Mouse (Mus musculus): ENCODE data around the gene Ptprj. TPM values are rescaled to one million over a fixed set of nuclear protein-coding genes. Genes with fewer than 3 reads are reported as not detected.

Gene Ptprj
- total and polyA plus RNA-seq, 2 experiments = 12.1 to 35.2 TPM

DNA sequence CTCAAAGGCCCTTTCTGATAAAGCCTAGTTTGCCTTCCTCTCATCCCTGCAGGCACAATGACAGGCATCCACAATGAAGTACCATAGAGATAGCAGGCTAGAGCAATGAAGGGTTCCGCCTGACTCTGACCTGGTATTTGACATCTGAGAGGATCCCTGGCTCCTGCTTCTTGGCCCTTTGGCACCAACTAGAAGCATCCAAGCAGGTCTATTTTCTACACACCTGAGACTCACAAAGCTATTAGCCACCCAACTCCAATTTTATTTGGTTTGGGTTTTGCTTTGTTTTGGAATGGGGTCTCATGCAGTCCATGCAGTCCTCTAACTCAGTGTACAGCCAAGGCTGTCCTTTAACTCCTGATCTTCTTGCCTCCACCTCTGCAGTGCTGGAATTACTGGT lies 7.7 kb upstream of the Ptprj start:
- WGBS = 88% methylated on average over 1 of the region's 1 CpGs
- Histone ChIP-seq H3K9ac (ENCODE audit: low read depth, low read length) (no peak overlapping the region), H3K4me3 (ENCODE audit: insufficient read depth, low read depth, low read length) (no peak overlapping the region), H3K79me2 (ENCODE audit: control insufficient read depth, insufficient read depth, low read length) (no peaks in the 10 kb centered on the region), H3K4me1 (ENCODE audit: control insufficient read depth, insufficient read depth, low read length) (0 out of 2 replicates have a peak, but pooled peaks cover 2% of the 10 kb centered on the region), H3K27ac (replicated peaks; ENCODE audit: insufficient read depth, low read depth, low read length) (no peak overlapping the region), H3K36me3 (ENCODE audit: control insufficient read depth, insufficient read depth, low read length) (no peaks in the 10 kb centered on the region), H3K27me3 (ENCODE audit: control insufficient read depth, insufficient read depth, low read length) (no peaks in the 10 kb centered on the region)
- no peak for DNase-seq (ENCODE audit: extremely low read depth, low read depth, low spot score)
- TF ChIP-seq POLR2A (IDR thresholded peaks at IDR 0.05; ENCODE audit: extremely low read depth, insufficient read depth, low read length) (no peak), CTCF (IDR thresholded peaks at IDR 0.05; ENCODE audit: low read depth, low read length) (no peak)

DNA sequence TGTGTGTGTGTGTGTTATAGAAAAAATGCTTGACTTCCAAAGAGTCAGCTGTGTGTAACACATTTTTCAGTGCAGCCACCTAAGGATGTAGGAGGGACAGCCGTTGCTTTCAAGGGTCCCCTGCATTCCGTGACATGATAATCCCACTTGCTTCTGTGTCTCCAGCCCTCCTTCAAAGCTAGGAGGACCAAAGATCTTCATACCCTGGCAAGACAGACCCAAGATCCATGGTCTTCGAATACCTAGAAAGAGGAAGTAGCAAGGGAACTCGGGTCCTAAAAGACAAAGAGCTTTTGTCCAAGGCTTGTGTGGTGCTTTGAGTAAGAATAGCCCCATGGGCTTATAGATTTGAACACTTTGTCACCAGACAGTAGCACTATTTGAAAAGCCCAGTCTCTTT lies 4.1 kb upstream of the Ptprj start:
- Histone ChIP-seq H3K4me3 (ENCODE audit: insufficient read depth, low read depth, low read length) (no peak overlapping the region), H3K9ac (ENCODE audit: low read depth, low read length) (no peak overlapping the region), H3K36me3 (ENCODE audit: control insufficient read depth, insufficient read depth, low read length) (no peaks in the 10 kb centered on the region), H3K27ac (replicated peaks; ENCODE audit: insufficient read depth, low read depth, low read length) (no peak overlapping the region), H3K79me2 (ENCODE audit: control insufficient read depth, insufficient read depth, low read length) (peaks cover 4% of the 10 kb centered on the region), H3K4me1 (ENCODE audit: control insufficient read depth, insufficient read depth, low read length) (0 out of 2 replicates have a peak, but pooled peaks cover 2% of the 10 kb centered on the region), H3K27me3 (ENCODE audit: control insufficient read depth, insufficient read depth, low read length) (no peaks in the 10 kb centered on the region)
- 83% methylated on average over 4 of the region's 4 CpGs for WGBS
- no peak for DNase-seq (ENCODE audit: extremely low read depth, low read depth, low spot score)
- TF ChIP-seq CTCF (IDR thresholded peaks at IDR 0.05; ENCODE audit: low read depth, low read length) (no peak), POLR2A (IDR thresholded peaks at IDR 0.05; ENCODE audit: extremely low read depth, insufficient read depth, low read length) (no peak)

DNA sequence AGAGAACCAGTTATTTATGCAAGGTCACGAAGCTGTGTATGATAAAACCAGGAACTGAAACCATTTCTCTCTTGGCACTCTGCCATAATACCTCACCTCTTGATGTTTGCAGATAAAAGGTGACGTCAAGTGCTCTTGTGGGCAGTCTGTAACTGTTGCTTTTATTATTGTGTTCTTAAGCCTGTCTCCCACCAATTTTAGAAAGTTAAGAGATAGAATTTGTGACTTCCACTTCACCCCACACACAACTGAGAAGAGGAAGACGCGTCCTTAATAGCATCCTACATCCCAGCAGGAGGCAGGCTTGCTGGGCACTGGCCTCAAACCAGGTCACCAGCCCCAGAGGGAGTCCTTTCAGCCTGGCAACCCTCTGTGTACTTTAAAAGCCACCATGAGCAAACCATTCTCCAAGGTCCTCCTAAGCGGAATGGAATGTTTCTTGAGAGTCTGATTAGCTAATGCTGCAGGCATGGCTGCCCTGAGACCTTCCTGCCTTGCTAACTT lies 3.2 kb upstream of the Ptprj start:
- Histone ChIP-seq H3K9ac (ENCODE audit: low read depth, low read length) (no peak overlapping the region), H3K27me3 (ENCODE audit: control insufficient read depth, insufficient read depth, low read length) (no peaks in the 10 kb centered on the region), H3K79me2 (ENCODE audit: control insufficient read depth, insufficient read depth, low read length) (peaks cover 6% of the 10 kb centered on the region), H3K4me3 (ENCODE audit: insufficient read depth, low read depth, low read length) (no peak overlapping the region), H3K36me3 (ENCODE audit: control insufficient read depth, insufficient read depth, low read length) (no peaks in the 10 kb centered on the region), H3K27ac (replicated peaks; ENCODE audit: insufficient read depth, low read depth, low read length) (no peak overlapping the region), H3K4me1 (ENCODE audit: control insufficient read depth, insufficient read depth, low read length) (peaks cover 3% of the 10 kb centered on the region; the same call in 1 of the 2 replicates)
- WGBS = 25% methylated on average over 5 of the region's 5 CpGs
- DNase-seq (ENCODE audit: extremely low read depth, low read depth, low spot score) = peak; percentile 75
- TF ChIP-seq CTCF (IDR thresholded peaks at IDR 0.05; ENCODE audit: low read depth, low read length) (peak; percentile 12; the same call in 1 of the 2 replicates), POLR2A (IDR thresholded peaks at IDR 0.05; ENCODE audit: extremely low read depth, insufficient read depth, low read length) (no peak)

GRCm38 (mm10) chr2:90582814-90583213 lies 2.4 kb upstream of the Ptprj start:
- H3K4me1 ChIP-seq (ENCODE audit: control insufficient read depth, insufficient read depth, low read length) = peaks cover 4% of the 10 kb centered on the region; the same call in 1 of the 2 replicates
- H3K9ac ChIP-seq (ENCODE audit: low read depth, low read length) = no peak overlapping the region
- H3K4me3 ChIP-seq (ENCODE audit: insufficient read depth, low read depth, low read length) = no peak overlapping the region
- H3K36me3 ChIP-seq (ENCODE audit: control insufficient read depth, insufficient read depth, low read length) = no peaks in the 10 kb centered on the region
- H3K27ac ChIP-seq (replicated peaks; ENCODE audit: insufficient read depth, low read depth, low read length) = no peak overlapping the region
- H3K27me3 ChIP-seq (ENCODE audit: control insufficient read depth, insufficient read depth, low read length) = no peaks in the 10 kb centered on the region
- H3K79me2 ChIP-seq (ENCODE audit: control insufficient read depth, insufficient read depth, low read length) = peaks cover 6% of the 10 kb centered on the region
- TF ChIP-seq POLR2A (IDR thresholded peaks at IDR 0.05; ENCODE audit: extremely low read depth, insufficient read depth, low read length) = no peak
- no peak for TF ChIP-seq CTCF (IDR thresholded peaks at IDR 0.05; ENCODE audit: low read depth, low read length)
- no peak for DNase-seq (ENCODE audit: extremely low read depth, low read depth, low spot score)
- WGBS = 79% methylated on average over 2 of the region's 2 CpGs

DNA sequence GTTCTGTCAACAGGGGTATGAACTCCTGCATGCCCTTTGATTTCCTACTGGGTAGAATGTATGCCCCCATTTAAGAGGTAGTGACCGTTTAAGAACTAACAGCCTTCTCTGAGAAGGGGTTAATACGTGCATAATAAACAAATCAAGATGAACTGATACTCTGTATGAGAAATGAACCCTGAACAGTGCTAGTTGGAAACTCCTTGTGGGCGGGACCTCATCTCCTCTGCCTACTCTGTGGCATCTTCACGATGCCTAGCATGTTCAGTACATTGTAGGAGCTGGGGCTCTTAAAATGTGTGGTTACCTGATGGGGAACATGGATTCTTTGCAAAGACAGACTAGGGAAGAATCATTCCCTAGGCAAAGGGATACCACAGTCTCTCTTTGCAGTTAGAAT lies 1.9 kb upstream of the Ptprj start:
- Histone ChIP-seq H3K79me2 (ENCODE audit: control insufficient read depth, insufficient read depth, low read length) (peaks cover 6% of the 10 kb centered on the region), H3K9ac (ENCODE audit: low read depth, low read length) (no peak overlapping the region), H3K27me3 (ENCODE audit: control insufficient read depth, insufficient read depth, low read length) (no peaks in the 10 kb centered on the region), H3K4me3 (ENCODE audit: insufficient read depth, low read depth, low read length) (no peak overlapping the region), H3K27ac (replicated peaks; ENCODE audit: insufficient read depth, low read depth, low read length) (no peak overlapping the region), H3K4me1 (ENCODE audit: control insufficient read depth, insufficient read depth, low read length) (peaks cover 7% of the 10 kb centered on the region), H3K36me3 (ENCODE audit: control insufficient read depth, insufficient read depth, low read length) (no peaks in the 10 kb centered on the region)
- no peak for DNase-seq (ENCODE audit: extremely low read depth, low read depth, low spot score)
- no peak for TF ChIP-seq POLR2A (IDR thresholded peaks at IDR 0.05; ENCODE audit: extremely low read depth, insufficient read depth, low read length)
- no peak for TF ChIP-seq CTCF (IDR thresholded peaks at IDR 0.05; ENCODE audit: low read depth, low read length)
- 76% methylated on average over 4 of the region's 4 CpGs for WGBS

DNA sequence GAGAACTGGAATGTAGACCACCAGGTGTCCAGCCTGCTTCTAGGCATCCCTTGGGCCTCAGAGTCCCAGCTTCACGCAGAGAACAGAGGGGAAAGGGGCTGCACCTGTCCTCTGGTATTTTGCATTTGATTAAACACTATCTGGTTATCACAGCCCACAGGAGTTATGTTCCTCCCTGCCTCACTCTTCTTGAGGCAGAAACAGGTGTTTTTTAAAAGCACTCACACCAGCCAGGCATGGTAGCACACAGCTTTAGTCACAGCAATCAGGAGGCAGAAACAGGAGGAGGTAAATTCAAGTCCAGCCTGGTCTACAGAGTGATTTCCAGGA lies 1.3 kb upstream of the Ptprj start:
- WGBS = 88% methylated on average over 1 of the region's 1 CpGs
- Histone ChIP-seq H3K9ac (ENCODE audit: low read depth, low read length) (no peak overlapping the region), H3K27ac (replicated peaks; ENCODE audit: insufficient read depth, low read depth, low read length) (no peak overlapping the region), H3K36me3 (ENCODE audit: control insufficient read depth, insufficient read depth, low read length) (no peaks in the 10 kb centered on the region), H3K4me1 (ENCODE audit: control insufficient read depth, insufficient read depth, low read length) (peaks cover 7% of the 10 kb centered on the region), H3K79me2 (ENCODE audit: control insufficient read depth, insufficient read depth, low read length) (peaks cover 6% of the 10 kb centered on the region), H3K4me3 (ENCODE audit: insufficient read depth, low read depth, low read length) (no peak overlapping the region), H3K27me3 (ENCODE audit: control insufficient read depth, insufficient read depth, low read length) (no peaks in the 10 kb centered on the region)
- no peak for DNase-seq (ENCODE audit: extremely low read depth, low read depth, low spot score)
- no peak for TF ChIP-seq POLR2A (IDR thresholded peaks at IDR 0.05; ENCODE audit: extremely low read depth, insufficient read depth, low read length)
- TF ChIP-seq CTCF (IDR thresholded peaks at IDR 0.05; ENCODE audit: low read depth, low read length) = no peak
